Mouse (Mus musculus) kidney, embryonic 16.5 days (tissue): ENCODE results near the gene Slc2a13. TPM values are rescaled to one million over a fixed set of nuclear protein-coding genes. Genes with fewer than 3 reads are reported as not detected.

Source experiments
- ATAC-seq: fragments of 200-750 bp; cut with Nextera tagmentation; 2 replicates; pipeline ENCODE4 v1.8.0; 2017; ENCODE audit warnings: moderate TSS enrichment; ENCODE audit not compliant: low FRiP score, low TSS enrichment
- H3K27ac ChIP-seq: fragments of 300-500 bp; sonication (generic); 2 replicates; pipeline ENCODE4 v1.5.1; 2014; ENCODE audit warnings: low read length
- H3K27me3 ChIP-seq: fragments of 300-500 bp; sonication (generic); 2 replicates; pipeline ENCODE4 v1.6.1; 2014; ENCODE audit warnings: low read length, control low read depth, mixed read lengths; ENCODE audit not compliant: insufficient read depth
- H3K36me3 ChIP-seq: fragments of 300-500 bp; sonication (generic); 2 replicates; pipeline ENCODE4 v1.6.1; 2014; ENCODE audit warnings: low read length, control low read depth, mixed read lengths; ENCODE audit not compliant: insufficient read depth
- H3K4me1 ChIP-seq: fragments of 300-500 bp; sonication (generic); 2 replicates; pipeline ENCODE4 v1.6.1; 2014; ENCODE audit warnings: low read length, control low read depth, mixed read lengths; ENCODE audit not compliant: insufficient read depth
- H3K4me2 ChIP-seq: fragments of 300-500 bp; sonication (generic); replicated peaks from 2 replicates; pipeline ENCODE4 v1.6.1; 2014; ENCODE audit warnings: low read depth, low read length
- H3K4me3 ChIP-seq: fragments of 300-500 bp; sonication (generic); 2 replicates; pipeline ENCODE4 v1.5.1; 2014; ENCODE audit warnings: mild to moderate bottlenecking, low read length
- H3K9ac ChIP-seq: fragments of 300-500 bp; sonication (generic); replicated peaks from 2 replicates; pipeline ENCODE4 v1.6.1; 2014; ENCODE audit warnings: low read length
- H3K9me3 ChIP-seq: fragments of 300-500 bp; sonication (generic); 2 replicates; pipeline ENCODE4 v1.6.1; 2016; ENCODE audit warnings: low read length, control low read depth
- whole genome bisulfite sequencing: fragments of 180-500 bp; shearing (Covaris S2); extraction: QIAGEN DNeasy Blood & Tissue Kit; methylation state at CpG from one replicate; pipeline ENCODE4 v1.1.7; 2014; 5-methylcytosine and 5-hydroxymethylcytosine counted together
- polyA plus RNA-seq: library from polyadenylated mRNA; unstranded; fragments of >200 nt; fragmentation: Nextera tagmentation; extraction: Ambion mirVana; gene quantifications from 2 replicates; pipeline ENCODE4 v1.2.1, GENCODE M21; 2015

Gene Slc2a13
- polyA plus RNA-seq, 1 experiment from 2014 or later, result 1.7 TPM

- H3K4me1 ChIP-seq, result no peaks in the 10 kb centered on the region
- 79% methylated on average over 16 of the region's 16 CpGs for WGBS
- no peaks in the 10 kb centered on the region for H3K9me3 ChIP-seq
- no peak overlapping the region for H3K4me3 ChIP-seq
- no peak overlapping the region for H3K9ac ChIP-seq
- ATAC-seq, result no peak
- no peaks in the 10 kb centered on the region for H3K36me3 ChIP-seq
- H3K27ac ChIP-seq, result no peak overlapping the region
- H3K27me3 ChIP-seq, result no peaks in the 10 kb centered on the region
- H3K4me2 ChIP-seq, result no peak overlapping the region
Measured at GRCm38 (mm10) chr15:91463026-91463661, 109.9 kb downstream of the Slc2a13 start.

GRCm38 (mm10) chr15:91461940-91462339 lies 111.1 kb downstream of the Slc2a13 start:
- Histone ChIP-seq H3K4me2 (no peak overlapping the region), H3K27me3 (no peaks in the 10 kb centered on the region), H3K4me3 (no peak overlapping the region), H3K9ac (no peak overlapping the region), H3K27ac (no peak overlapping the region), H3K9me3 (no peaks in the 10 kb centered on the region), H3K4me1 (no peaks in the 10 kb centered on the region), H3K36me3 (no peaks in the 10 kb centered on the region)
- ATAC-seq, result no peak
- 62% methylated on average over 2 of the region's 2 CpGs for WGBS

- Histone ChIP-seq H3K9ac (no peak overlapping the region), H3K4me1 (no peaks in the 10 kb centered on the region), H3K4me2 (no peak overlapping the region), H3K4me3 (no peak overlapping the region), H3K36me3 (no peaks in the 10 kb centered on the region), H3K27ac (no peak overlapping the region), H3K27me3 (no peaks in the 10 kb centered on the region), H3K9me3 (no peaks in the 10 kb centered on the region)
- peak; percentile 31; the same call in 1 of the 2 replicates for ATAC-seq
- WGBS, result 53% methylated on average over 2 of the region's 2 CpGs
Measured at GRCm38 (mm10) chr15:91457202-91457601, 115.9 kb downstream of the Slc2a13 start.

GRCm38 (mm10) chr15:91445399-91445798 lies 127.7 kb downstream of the Slc2a13 start:
- Histone ChIP-seq H3K4me2 (no peak overlapping the region), H3K27me3 (no peaks in the 10 kb centered on the region), H3K27ac (no peak overlapping the region), H3K9ac (no peak overlapping the region), H3K9me3 (no peaks in the 10 kb centered on the region; the same call in 1 of the 2 replicates), H3K36me3 (no peaks in the 10 kb centered on the region), H3K4me1 (peaks cover 9% of the 10 kb centered on the region; the same call in 1 of the 2 replicates), H3K4me3 (no peak overlapping the region)
- WGBS, result 73% methylated on average over 6 of the region's 6 CpGs
- no peak for ATAC-seq

- Histone ChIP-seq H3K9me3 (no peaks in the 10 kb centered on the region), H3K4me3 (no peak overlapping the region), H3K9ac (no peak overlapping the region), H3K4me2 (no peak overlapping the region), H3K27ac (no peak overlapping the region), H3K36me3 (no peaks in the 10 kb centered on the region), H3K4me1 (peaks cover 9% of the 10 kb centered on the region; the same call in 1 of the 2 replicates), H3K27me3 (no peaks in the 10 kb centered on the region)
- WGBS, result 93% methylated on average over 8 of the region's 8 CpGs
- ATAC-seq, result no peak
Measured at GRCm38 (mm10) chr15:91443449-91443848, 129.6 kb downstream of the Slc2a13 start.

GRCm38 (mm10) chr15:91439883-91440282 lies 133.2 kb downstream of the Slc2a13 start:
- Histone ChIP-seq H3K4me2 (no peak overlapping the region), H3K9ac (no peak overlapping the region), H3K4me1 (peaks cover 2% of the 10 kb centered on the region; the same call in 1 of the 2 replicates), H3K27me3 (no peaks in the 10 kb centered on the region), H3K9me3 (no peaks in the 10 kb centered on the region), H3K4me3 (no peak overlapping the region), H3K27ac (no peak overlapping the region), H3K36me3 (no peaks in the 10 kb centered on the region)
- ATAC-seq, result no peak
- 63% methylated on average over 2 of the region's 2 CpGs for WGBS

- ATAC-seq, result no peak
- Histone ChIP-seq H3K9me3 (no peaks in the 10 kb centered on the region), H3K36me3 (no peaks in the 10 kb centered on the region), H3K4me1 (no peaks in the 10 kb centered on the region), H3K4me3 (no peak overlapping the region), H3K27ac (no peak overlapping the region), H3K4me2 (no peak overlapping the region), H3K27me3 (no peaks in the 10 kb centered on the region), H3K9ac (no peak overlapping the region)
- WGBS, result 93% methylated on average over 6 of the region's 6 CpGs
Measured at GRCm38 (mm10) chr15:91425426-91425825, 147.6 kb downstream of the Slc2a13 start.

- Histone ChIP-seq H3K4me2 (0 out of 2 replicates have a peak overlapping the region, but pooled peaks have one; percentile 3), H3K4me3 (no peak overlapping the region), H3K9ac (no peak overlapping the region), H3K27ac (no peak overlapping the region), H3K4me1 (0 out of 2 replicates have a peak, but pooled peaks cover 8% of the 10 kb centered on the region), H3K36me3 (no peaks in the 10 kb centered on the region), H3K27me3 (no peaks in the 10 kb centered on the region), H3K9me3 (no peaks in the 10 kb centered on the region)
- 0 out of 2 replicates have a peak, but pooled peaks have one; percentile 15 for ATAC-seq
- WGBS, result 15% methylated on average over 7 of the region's 7 CpGs
Measured at GRCm38 (mm10) chr15:91406979-91407378, 166.1 kb downstream of the Slc2a13 start.

GRCm38 (mm10) chr15:91395165-91395564 lies 177.9 kb downstream of the Slc2a13 start:
- no peaks in the 10 kb centered on the region for H3K27me3 ChIP-seq
- no peaks in the 10 kb centered on the region for H3K9me3 ChIP-seq
- no peaks in the 10 kb centered on the region for H3K4me1 ChIP-seq
- H3K36me3 ChIP-seq, result no peaks in the 10 kb centered on the region
- H3K4me2 ChIP-seq, result no peak overlapping the region
- H3K27ac ChIP-seq, result no peak overlapping the region
- H3K4me3 ChIP-seq, result no peak overlapping the region
- no peak overlapping the region for H3K9ac ChIP-seq
- ATAC-seq, result no peak
- 80% methylated on average over 4 of the region's 4 CpGs for WGBS

GRCm38 (mm10) chr15:91383694-91384093 lies 189.4 kb downstream of the Slc2a13 start:
- no peaks in the 10 kb centered on the region for H3K27me3 ChIP-seq
- H3K9me3 ChIP-seq, result no peaks in the 10 kb centered on the region
- no peak overlapping the region for H3K27ac ChIP-seq
- ATAC-seq, result no peak
- H3K4me2 ChIP-seq, result no peak overlapping the region
- peaks cover 12% of the 10 kb centered on the region for H3K4me1 ChIP-seq
- 26% methylated on average over 1 of the region's 1 CpGs for WGBS
- no peak overlapping the region for H3K4me3 ChIP-seq
- no peaks in the 10 kb centered on the region for H3K36me3 ChIP-seq
- no peak overlapping the region for H3K9ac ChIP-seq
